Mouse (Mus musculus) embryonic facial prominence, embryonic 11.5 days (tissue): ENCODE results near the gene Rasgrp2. TPM values are rescaled to one million over a fixed set of nuclear protein-coding genes. Genes with fewer than 3 reads are reported as not detected.
A peak's percentile ranks its signal among the peaks of the same experiment; 100 is the strongest.

Experiments used
- ATAC-seq: fragments of 200-750 bp; cut with Nextera tagmentation; replicated peaks from 2 replicates; pipeline ENCODE4 v1.8.0; 2017; ENCODE audit warnings: low read depth; ENCODE audit not compliant: insufficient number of reproducible peaks, low FRiP score, low TSS enrichment
- DNase-seq: peaks from one replicate; pipeline ENCODE4 v3.0.0-alpha.2; 2015; ENCODE audit warnings: low spot score
- H3K27ac ChIP-seq: fragments of 300-500 bp; sonication (generic); replicated peaks from 2 replicates; pipeline ENCODE4 v1.5.1; 2014; ENCODE audit warnings: mild to moderate bottlenecking, low read depth, low read length, control low read depth
- H3K27me3 ChIP-seq: fragments of 300-500 bp; sonication (generic); 2 replicates; pipeline ENCODE4 v1.6.1; 2014; ENCODE audit warnings: mild to moderate bottlenecking, low read length, moderate library complexity, mixed read lengths; ENCODE audit not compliant: control insufficient read depth, insufficient read depth
- H3K36me3 ChIP-seq: fragments of 300-500 bp; sonication (generic); replicated peaks from 2 replicates; pipeline ENCODE4 v1.6.1; 2014; ENCODE audit warnings: low read depth, mild to moderate bottlenecking, low read length, moderate library complexity, mixed read lengths; ENCODE audit not compliant: control insufficient read depth, insufficient read depth
- H3K4me1 ChIP-seq: fragments of 300-500 bp; sonication (generic); 2 replicates; pipeline ENCODE4 v1.6.1; 2014; ENCODE audit warnings: low read length, mixed read lengths; ENCODE audit not compliant: control insufficient read depth, insufficient read depth
- H3K4me2 ChIP-seq: fragments of 300-500 bp; sonication (generic); 2 replicates; pipeline ENCODE4 v1.6.1; 2014; ENCODE audit warnings: low read depth, mild to moderate bottlenecking, control low read depth, low read length, moderate library complexity
- H3K4me3 ChIP-seq: fragments of 300-500 bp; sonication (generic); 2 replicates; pipeline ENCODE4 v1.5.1; 2014; ENCODE audit warnings: low read depth, low read length, control low read depth
- H3K9ac ChIP-seq: fragments of 300-500 bp; sonication (generic); replicated peaks from 2 replicates; pipeline ENCODE4 v1.6.1; 2014; ENCODE audit warnings: mild to moderate bottlenecking, control low read depth, low read length
- H3K9me3 ChIP-seq: fragments of 300-500 bp; sonication (generic); replicated peaks from 2 replicates; pipeline ENCODE4 v1.6.1; 2016; ENCODE audit warnings: mild to moderate bottlenecking, low read length, inconsistent platforms, mixed read lengths; ENCODE audit not compliant: control insufficient read depth
- WGBS: fragments of 180-500 bp; shearing (Covaris S2); extraction: QIAGEN DNeasy Blood & Tissue Kit; methylation state at CpG from one replicate; pipeline ENCODE4 v1.1.7; 2014; 5-methylcytosine and 5-hydroxymethylcytosine counted together
- polyA plus RNA-seq: library from polyadenylated mRNA; unstranded; fragments of >200 nt; fragmentation: Nextera tagmentation; extraction: Ambion mirVana; gene quantifications from 2 replicates; pipeline ENCODE4 v1.2.1, GENCODE M21; 2014

The Rasgrp2 gene
- polyA plus RNA-seq, 1 experiment from 2014 or later, result 15.6 TPM

DNA sequence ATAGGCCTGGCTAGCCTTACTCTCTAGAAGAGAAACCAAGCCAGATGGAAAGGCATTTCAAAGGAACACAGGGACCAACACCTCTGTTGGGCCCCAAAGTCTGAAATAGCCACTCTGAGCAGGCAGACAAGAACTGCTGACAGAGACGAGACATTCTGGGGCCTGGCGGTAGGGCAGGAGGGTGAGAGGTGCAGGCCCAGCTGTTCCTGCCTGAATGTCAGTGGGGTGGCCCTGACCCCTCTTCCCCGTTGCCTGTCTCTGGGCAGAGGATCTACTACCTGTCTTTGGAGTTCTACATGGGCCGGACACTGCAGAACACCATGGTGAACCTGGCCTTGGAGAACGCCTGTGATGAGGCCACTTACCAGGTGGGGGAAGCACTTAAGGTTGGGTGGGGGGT lies 13.7 kb upstream of the Rasgrp2 start:
- ATAC-seq (no peak), DNase-seq (no peak)
- no peak overlapping the region for H3K9ac ChIP-seq
- H3K4me1 ChIP-seq, result peaks cover 8% of the 10 kb centered on the region
- H3K4me3 ChIP-seq, result no peak overlapping the region
- no peak overlapping the region for H3K27ac ChIP-seq
- no peaks in the 10 kb centered on the region for H3K9me3 ChIP-seq
- 77% methylated on average over 5 of the region's 5 CpGs for WGBS
- H3K27me3 ChIP-seq, result no peaks in the 10 kb centered on the region
- no peak overlapping the region for H3K4me2 ChIP-seq
- no peaks in the 10 kb centered on the region for H3K36me3 ChIP-seq

GRCm38 (mm10) chr19:6385821-6386220 lies 13.3 kb upstream of the Rasgrp2 start:
- Histone ChIP-seq H3K4me2 (no peak overlapping the region), H3K9me3 (no peaks in the 10 kb centered on the region), H3K36me3 (no peaks in the 10 kb centered on the region), H3K27ac (no peak overlapping the region), H3K27me3 (no peaks in the 10 kb centered on the region), H3K9ac (no peak overlapping the region), H3K4me1 (peaks cover 8% of the 10 kb centered on the region), H3K4me3 (no peak overlapping the region)
- no peak for ATAC-seq
- no peak for DNase-seq
- WGBS, result 83% methylated on average over 7 of the region's 7 CpGs

DNA sequence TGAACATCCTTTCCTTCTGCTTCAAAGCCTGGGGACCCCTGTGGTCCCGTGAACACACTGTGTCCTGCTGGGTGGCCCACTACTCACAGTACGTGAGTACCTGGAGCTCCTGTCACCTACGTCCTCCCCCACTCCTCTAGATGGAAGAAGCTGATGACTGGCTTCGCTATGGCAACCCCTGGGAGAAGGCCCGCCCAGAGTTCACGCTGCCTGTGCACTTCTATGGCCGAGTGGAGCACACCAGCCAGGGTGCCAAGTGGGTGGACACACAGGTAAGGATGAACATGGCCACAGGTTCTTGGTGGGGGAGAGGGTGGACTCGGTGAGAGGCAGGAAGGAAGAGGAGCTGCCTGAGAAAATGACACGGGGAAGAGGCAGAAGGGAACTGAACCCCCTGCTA lies 12.9 kb upstream of the Rasgrp2 start:
- Histone ChIP-seq H3K27me3 (no peaks in the 10 kb centered on the region), H3K9ac (no peak overlapping the region), H3K4me3 (no peak overlapping the region), H3K4me1 (peaks cover 8% of the 10 kb centered on the region), H3K9me3 (no peaks in the 10 kb centered on the region), H3K36me3 (no peaks in the 10 kb centered on the region), H3K4me2 (no peak overlapping the region), H3K27ac (no peak overlapping the region)
- ATAC-seq (no peak), DNase-seq (no peak)
- WGBS, result 65% methylated on average over 9 of the region's 9 CpGs

DNA sequence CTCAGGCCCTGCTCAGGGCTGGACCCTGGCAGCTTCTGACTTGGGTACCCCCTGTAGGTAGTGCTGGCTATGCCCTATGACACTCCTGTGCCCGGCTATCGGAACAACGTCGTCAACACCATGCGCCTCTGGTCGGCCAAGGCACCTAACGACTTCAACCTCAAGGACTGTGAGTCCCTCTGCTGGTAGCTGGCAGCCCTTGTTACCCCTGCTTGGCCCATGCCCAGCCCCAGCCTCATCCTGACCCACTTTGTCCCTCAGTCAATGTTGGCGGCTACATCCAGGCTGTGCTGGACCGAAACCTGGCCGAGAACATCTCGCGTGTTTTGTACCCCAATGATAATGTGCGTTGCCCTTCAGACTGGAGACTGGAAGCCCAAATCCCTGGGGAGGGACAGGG lies 11.1 kb upstream of the Rasgrp2 start:
- H3K9me3 ChIP-seq, result no peaks in the 10 kb centered on the region
- DNase-seq (no peak), ATAC-seq (no peak)
- WGBS, result 82% methylated on average over 13 of the region's 13 CpGs
- no peak overlapping the region for H3K9ac ChIP-seq
- no peak overlapping the region for H3K4me2 ChIP-seq
- H3K36me3 ChIP-seq, result no peaks in the 10 kb centered on the region
- H3K4me1 ChIP-seq, result peaks cover 8% of the 10 kb centered on the region
- no peak overlapping the region for H3K4me3 ChIP-seq
- no peak overlapping the region for H3K27ac ChIP-seq
- H3K27me3 ChIP-seq, result no peaks in the 10 kb centered on the region

DNA sequence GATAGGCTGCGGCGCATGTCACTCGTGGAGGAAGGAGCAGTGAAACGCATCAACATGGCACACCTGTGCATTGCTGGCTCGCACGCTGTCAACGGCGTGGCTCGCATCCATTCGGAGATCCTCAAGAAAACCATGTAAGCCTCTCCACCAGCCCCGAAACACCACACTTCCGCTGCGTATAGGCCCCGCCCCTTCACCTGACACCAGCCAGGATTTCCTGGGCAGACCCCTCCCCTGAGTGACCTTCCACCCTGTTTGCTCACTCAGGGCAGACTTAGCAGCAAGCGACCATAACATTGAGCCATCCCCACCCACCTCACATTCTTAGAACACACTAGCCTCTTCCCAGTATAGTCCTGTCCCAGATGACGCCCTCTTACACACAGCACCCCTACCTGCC lies 9.3 kb upstream of the Rasgrp2 start:
- Histone ChIP-seq H3K9me3 (no peaks in the 10 kb centered on the region), H3K27ac (no peak overlapping the region), H3K4me1 (peaks cover 7% of the 10 kb centered on the region), H3K27me3 (no peaks in the 10 kb centered on the region), H3K4me3 (peak overlapping the region; percentile 21; the same call in 1 of the 2 replicates), H3K36me3 (no peaks in the 10 kb centered on the region), H3K9ac (peak overlapping the region; percentile 44), H3K4me2 (peak overlapping the region; percentile 57)
- peak; percentile 47; the same call in 1 of the 2 replicates for ATAC-seq
- DNase-seq, result peak; percentile 48
- 5% methylated on average over 16 of the region's 16 CpGs for whole genome bisulfite sequencing

DNA sequence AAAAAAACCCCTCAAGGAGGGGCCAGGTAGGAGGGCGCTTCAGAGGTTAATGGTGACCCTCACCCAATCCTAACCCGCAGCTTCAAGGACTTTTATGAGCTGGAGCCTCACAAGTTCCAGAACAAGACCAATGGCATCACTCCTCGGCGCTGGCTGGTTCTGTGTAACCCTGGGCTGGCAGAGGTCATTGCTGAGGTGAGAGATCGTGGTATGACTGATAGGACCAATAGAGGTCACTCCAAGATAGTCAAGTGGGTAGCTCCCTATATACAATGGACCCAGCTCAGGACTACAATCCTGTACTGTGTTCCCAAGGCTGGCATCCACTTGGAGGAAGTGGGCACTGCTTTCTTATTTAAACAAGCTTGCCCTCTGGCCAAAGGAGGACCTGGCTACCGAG lies 8.9 kb upstream of the Rasgrp2 start:
- H3K27ac ChIP-seq, result no peak overlapping the region
- H3K27me3 ChIP-seq, result no peaks in the 10 kb centered on the region
- 53% methylated on average over 6 of the region's 6 CpGs for WGBS
- ATAC-seq (no peak), DNase-seq (no peak)
- no peak overlapping the region for H3K9ac ChIP-seq
- no peak overlapping the region for H3K4me3 ChIP-seq
- no peaks in the 10 kb centered on the region for H3K9me3 ChIP-seq
- no peaks in the 10 kb centered on the region for H3K36me3 ChIP-seq
- H3K4me2 ChIP-seq, result no peak overlapping the region; the same call in 1 of the 2 replicates
- H3K4me1 ChIP-seq, result peaks cover 5% of the 10 kb centered on the region

DNA sequence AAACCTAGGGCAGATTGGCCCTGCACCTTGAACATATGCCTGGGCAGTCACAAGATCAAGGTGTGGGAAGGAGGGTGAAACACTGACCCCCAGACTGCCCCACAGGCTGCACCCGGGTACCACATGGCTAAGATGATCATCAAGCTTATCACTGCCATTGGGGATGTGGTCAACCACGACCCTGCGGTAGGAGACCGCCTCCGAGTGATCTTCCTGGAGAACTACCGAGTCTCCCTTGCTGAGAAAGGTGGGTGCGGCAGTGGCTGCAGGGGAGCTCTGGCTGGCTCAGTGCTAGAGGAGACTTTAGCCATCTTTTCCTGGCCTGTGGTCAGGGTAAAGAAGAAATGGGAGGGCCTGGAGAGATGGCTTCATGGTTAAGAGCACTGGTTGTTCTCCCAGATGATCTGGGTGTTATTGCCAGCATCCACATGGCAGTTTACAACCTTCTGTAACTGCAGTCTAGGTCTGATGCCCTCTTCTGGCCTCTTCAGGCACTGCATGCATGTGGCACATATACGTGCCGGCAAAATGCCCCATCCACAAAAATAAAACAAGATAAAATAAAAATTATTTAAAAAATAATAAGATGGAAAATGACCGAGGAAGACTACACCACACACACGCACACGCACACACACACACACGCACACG lies 6.3 kb upstream of the Rasgrp2 start:
- WGBS, result 92% methylated on average over 14 of the region's 14 CpGs
- Histone ChIP-seq H3K4me1 (peaks cover 5% of the 10 kb centered on the region), H3K4me3 (no peak overlapping the region), H3K9me3 (no peaks in the 10 kb centered on the region), H3K27me3 (no peaks in the 10 kb centered on the region), H3K27ac (no peak overlapping the region), H3K9ac (no peak overlapping the region), H3K36me3 (no peaks in the 10 kb centered on the region), H3K4me2 (no peak overlapping the region)
- no peak for DNase-seq
- ATAC-seq, result no peak

- Histone ChIP-seq H3K27ac (no peak overlapping the region), H3K4me2 (no peak overlapping the region), H3K27me3 (peaks cover 4% of the 10 kb centered on the region; the same call in 1 of the 2 replicates), H3K9me3 (no peaks in the 10 kb centered on the region), H3K4me3 (no peak overlapping the region), H3K4me1 (peaks cover 6% of the 10 kb centered on the region), H3K36me3 (no peaks in the 10 kb centered on the region), H3K9ac (no peak overlapping the region)
- WGBS, result 87% methylated on average over 16 of the region's 16 CpGs
- DNase-seq, result no peak
- no peak for ATAC-seq
These were observed 5.5 kb upstream of the Rasgrp2 start for GRCm38 (mm10) chr19:6393637-6394036.
